Mouse (Mus musculus): Measurements from ENCODE around the gene Rpa3. TPM values are rescaled to one million over a fixed set of nuclear protein-coding genes. Genes with fewer than 3 reads are reported as not detected.

Rpa3 gene
- 318 and 330 TPM in 2 replicates for polyA plus RNA-seq (2015; fragmentation: Nextera tagmentation; extraction: Ambion mirVana)

DNA sequence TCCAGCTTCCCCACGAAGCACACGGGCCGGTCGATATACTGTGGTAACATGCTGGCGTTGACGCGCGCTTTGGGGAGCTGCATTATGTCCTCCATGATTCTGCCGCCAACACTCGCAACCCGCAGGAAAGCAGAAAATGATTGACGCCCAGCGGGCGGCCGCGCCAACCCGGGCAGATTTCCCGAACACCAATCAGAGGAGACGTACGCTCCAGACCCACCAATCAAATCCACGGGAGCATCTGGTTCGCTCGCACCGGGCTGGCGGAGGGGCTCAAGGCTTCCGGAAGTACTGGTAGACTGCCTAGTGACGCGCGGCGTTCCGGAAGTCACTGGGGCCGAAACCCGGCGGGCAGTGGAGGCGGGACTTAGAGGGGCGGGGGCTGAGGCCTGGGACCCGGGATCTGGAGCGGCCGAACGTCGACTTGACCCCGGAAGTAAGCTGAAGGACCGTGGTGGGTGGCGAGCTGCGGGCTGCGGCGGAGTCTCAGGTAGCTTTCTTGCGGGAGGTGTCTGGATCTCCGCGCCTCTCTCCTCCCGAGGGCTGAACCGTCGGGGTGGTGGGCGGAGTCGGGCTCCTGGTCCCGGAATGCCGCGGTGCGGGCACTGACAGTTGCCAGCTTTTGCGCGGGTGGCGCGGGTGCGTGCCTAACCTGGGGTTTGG, at the start of gene Rpa3, which contains the start of the genes Umad1 and Gm45062:
Gene Rpa3, minus strand, starts transcription at position 170 of the 663 bp plus-strand sequence.
Gene Umad1, plus strand, starts transcription at position 285 of the 663 bp plus-strand sequence.
Gene Gm45062, plus strand, starts transcription at position 447 of the 663 bp plus-strand sequence.
- peak; percentile 99 for DNase-seq (ENCODE audit: low spot score)

DNA sequence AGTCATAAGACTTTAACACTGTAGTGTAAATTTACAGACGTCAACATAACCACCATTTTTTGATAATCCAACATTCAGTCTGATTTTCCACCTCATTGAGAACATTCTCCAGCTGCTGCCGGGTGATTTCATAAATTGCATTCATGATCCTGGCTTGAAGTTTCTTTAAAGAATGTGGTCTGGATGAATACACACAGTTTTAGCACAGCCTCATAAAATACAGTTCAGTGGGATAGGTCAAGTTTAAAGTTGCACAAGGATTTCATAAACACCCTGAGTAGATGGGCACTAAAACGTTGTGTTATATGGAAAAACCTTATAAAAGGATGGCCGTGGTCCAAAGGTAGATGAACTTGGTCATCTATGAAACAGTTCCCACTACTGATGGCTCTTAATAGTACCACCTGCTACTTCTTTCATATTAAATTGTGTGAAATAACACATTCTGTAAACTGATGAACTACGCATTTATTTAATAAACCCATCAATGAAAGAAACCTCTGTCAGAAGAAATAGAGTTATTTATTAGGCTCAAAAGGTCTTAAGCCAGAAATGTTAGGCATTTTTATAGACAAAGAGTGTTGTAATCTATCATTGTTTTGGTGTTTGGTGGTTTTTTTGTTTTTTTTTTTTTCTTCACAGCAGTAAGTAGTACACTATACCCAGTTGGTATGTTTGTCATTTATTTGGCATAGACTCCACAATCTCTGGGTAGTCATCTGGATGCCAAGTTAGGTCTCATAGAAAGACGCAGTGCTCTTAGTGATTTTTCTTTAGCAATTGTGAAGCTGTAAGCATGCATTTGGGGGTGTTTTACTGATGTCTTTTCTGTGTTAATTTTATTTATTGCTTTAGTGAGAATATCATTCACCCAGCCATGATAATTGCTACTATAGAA, 49.2 kb upstream of the Rpa3 start:
- DNase-seq (ENCODE audit: low spot score), result no peak

DNA sequence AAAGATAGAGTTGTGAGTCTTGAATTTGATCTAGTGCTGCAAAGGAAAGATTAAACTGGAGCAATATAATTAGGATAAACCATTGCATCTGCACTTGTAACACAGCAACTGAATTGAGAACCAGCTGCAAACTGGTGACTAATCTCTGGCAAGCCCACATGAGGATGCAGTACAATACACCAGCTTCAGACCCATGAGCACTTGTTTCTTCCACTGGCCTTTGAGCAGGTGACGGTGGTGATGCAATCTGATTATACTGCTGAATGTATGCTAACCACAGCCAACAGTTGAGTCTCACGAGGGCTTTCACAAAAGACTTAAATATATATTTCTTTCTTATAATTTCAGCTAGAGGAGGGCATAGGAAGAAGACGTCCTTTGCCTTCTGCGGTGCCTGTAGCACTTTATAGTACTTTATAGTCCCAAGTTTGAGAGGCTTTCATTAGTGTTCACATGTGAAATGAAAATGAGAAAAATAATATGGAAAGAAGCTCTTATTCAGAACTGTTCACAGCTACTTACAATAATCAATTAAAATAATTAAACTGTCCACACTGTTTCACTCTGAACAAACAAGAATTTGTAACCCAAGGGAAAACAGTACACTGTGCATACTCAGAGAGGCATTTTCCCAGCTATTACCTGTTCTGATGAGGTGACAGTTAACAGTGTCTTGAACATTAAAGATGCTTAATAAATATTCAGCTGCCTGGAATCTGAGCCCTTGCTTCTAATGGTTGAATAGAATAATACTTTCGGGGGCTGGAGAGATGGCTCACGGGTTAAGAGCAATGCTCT, 40.3 kb upstream of the Rpa3 start:
- DNase-seq (ENCODE audit: low spot score), result peak; percentile 56

DNA sequence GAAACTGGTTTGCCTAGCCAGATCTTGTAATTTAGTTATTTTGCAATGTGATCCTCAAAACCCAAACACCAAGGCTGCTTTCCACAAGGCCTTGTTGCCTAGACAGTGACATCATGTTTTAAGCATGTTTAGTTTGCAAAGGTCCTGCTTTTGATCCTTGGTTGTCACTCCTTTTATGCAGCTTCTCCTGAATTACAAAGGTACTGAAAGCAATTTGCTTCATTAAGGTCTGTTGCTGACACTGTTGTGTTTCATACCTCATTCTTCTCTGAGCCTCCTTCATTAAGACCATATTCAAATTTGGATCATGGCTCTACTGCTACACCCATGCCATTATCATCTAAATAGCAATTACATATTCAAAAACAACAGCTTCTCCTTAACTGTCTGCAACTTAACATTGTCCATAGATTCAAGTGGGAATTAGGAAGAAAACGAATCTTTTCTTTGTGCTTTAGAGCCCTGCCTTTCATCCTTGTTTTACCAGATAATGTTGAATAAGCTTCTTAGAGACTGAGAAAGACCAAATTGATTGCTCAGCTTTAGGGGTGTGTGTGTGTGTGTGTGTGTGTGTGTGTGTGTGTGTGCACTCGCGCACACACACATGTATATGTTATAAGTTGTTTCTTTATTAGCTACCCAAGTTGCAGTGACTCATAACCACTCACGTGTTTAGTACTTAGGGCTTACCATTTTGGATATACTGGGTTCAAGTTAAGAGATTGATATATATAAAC, 35.2 kb upstream of the Rpa3 start:
- no peak for DNase-seq (ENCODE audit: low spot score)

DNA sequence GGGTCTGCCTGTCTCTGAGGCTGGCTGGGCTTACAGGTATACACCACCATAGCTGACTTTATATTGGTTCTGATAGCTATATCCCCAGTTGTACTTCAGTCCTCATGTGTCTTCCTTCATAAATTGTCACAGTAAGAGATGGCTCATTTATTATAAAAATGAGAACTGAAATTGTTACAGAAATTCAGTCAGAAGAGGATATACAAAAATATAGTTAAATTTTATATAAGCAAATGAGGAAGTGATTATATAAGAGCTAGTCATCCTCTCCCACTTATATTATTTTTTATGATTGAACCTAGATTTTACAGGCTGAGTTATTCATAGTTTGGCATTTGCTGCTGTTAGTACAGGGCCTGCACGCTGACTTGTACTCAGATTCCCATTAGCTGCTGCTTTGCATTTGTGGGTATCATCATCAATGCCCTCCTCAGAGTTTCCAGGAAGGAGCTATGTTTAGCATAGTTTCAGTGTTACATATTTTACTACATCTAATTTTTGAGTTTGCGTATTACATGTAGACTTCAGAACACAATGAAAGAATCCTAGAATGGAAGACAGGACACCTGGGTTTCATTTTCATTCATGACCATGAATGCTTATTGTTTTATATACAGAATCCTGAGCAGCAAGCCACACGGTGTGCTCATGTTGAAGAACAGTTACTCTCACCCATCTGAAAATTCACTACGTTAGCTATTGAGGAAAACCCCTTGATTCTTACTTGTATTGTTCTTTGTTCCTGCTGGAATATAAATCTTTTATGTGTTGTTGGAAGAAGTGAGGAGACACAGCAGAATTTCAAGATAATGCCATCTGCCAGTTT, 30.0 kb upstream of the Rpa3 start:
- DNase-seq (ENCODE audit: low spot score), result no peak

DNA sequence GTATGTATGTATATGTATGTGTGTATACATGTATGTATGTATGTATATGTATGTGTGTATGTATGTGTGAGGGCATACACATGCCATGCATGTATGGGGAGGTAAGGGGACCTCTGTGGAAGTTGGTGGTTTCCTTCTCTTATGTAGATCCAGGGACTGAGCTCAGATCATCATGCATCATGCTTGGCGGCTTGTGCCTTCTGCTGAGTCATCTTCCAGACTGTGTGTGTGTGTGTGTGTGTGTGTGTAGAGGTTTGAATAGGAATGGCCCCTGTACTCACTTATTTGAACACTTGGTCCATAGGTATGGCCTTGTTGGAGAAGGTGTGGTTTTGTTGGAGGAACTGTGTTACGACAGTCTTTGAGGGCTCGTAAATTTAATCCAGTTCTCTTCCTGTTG, 27.2 kb upstream of the Rpa3 start:
- DNase-seq (ENCODE audit: low spot score), result no peak

DNA sequence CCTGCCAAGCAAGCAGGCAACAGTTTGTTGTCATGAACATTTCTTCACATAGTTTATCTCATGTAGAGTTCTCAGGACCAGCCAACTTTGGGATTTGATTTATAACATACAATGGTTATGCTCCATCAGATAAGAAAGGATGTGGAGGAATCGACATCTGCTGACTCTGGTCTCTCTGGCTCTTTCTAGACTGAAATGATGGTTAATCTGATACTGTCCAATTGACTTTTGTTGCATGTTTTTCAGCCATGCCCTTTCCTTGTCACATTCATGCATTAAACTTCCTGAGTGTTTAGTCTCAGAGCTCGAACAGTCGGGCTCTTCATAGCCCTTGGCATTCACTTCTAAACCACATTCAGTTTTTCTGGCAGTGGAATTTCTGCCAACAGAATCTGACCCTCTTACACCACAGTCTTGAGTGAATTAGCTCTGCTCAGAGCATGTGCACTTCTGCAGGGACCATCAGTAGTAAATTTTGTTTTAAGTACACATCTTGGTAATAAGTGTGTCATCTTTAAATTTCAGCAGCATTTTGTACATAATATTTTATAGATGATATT, 26.5 kb upstream of the Rpa3 start:
- DNase-seq (ENCODE audit: low spot score), result no peak

DNA sequence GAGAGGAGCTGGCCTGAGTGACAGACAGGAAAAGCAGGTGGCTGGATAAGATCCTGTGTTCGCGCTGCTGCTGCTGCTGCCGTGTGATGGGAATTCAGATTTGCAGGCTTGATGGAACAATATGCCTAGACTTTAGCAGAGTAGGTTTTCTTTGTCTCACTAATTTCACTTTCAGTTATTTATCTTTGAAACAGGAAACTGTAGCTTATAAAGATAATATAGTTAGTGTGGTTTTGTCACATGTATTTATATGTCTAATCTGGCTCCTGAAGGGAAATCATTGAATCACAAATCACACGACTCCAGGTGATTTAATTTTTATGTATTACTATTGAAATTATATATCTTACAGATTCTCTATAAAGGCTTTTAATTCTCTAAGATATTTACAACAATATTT, 24.3 kb upstream of the Rpa3 start:
- DNase-seq (ENCODE audit: low spot score), result no peak

DNA sequence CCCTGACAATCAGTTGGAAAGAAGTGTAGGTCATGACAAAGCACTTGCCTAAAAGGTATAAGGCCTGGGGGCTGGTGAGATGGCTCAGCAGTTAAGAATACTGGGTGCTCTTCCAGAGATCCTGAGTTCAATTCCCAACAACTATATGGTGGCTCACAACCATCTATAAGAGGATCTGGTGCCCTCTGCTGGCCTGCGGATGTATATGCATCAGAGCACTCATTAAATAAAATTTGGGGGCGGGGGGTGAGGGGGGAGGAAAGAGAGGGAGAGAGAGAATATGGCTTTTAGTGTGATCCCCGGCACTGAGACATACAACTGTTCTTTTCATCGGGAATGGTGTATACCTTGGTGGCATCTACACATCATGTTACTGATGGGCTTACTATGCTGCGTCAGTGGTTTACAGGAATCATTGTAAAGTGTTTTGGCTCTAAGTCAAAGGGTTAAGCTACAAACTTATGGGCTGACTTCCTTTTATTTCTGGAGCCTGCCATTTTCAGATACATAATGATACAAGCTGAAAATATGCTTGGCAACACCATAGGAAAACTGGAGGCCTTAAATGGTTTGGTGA, 19.5 kb upstream of the Rpa3 start:
- peak; percentile 31 for DNase-seq (ENCODE audit: low spot score)

DNA sequence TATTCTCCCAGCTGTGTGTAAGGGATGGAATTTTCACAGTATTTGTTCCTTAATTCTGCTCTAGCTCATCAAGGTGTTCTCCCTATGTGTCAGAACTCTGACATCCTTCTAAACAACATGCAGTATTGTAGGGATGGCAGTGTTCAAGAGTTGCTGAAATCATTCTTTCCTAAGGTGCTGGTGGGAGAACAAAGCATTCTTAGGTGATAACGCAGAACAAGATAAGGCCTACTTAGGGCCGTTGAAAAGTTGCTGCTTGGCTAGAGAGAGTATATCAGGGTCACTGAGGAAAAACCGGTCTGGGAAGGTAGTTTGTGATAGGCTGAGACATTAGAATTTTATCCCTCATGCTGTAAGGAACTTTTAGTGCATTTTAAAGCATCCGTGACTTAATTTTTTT, 17.5 kb upstream of the Rpa3 start:
- no peak for DNase-seq (ENCODE audit: low spot score)

DNA sequence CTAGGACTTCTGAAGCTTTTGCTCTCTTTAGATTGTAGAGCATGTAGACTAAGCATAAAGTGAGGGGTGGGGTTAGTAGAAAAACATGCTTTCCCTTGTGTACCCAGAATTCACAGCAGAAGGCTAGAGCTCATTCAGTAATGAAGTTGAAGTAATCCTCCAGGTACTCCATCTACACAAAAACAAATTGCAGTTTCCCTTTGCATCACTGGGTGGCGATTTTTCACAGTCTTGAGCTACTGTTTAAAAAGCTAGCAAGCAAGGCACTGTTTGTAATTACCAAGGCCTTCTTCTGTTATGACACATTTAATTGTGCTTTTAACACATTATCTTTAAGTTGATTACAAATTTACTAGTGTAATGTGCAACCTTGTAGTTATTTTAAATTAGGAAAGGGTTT, 16.1 kb upstream of the Rpa3 start:
- peak; percentile 92 for DNase-seq (ENCODE audit: low spot score)

DNA sequence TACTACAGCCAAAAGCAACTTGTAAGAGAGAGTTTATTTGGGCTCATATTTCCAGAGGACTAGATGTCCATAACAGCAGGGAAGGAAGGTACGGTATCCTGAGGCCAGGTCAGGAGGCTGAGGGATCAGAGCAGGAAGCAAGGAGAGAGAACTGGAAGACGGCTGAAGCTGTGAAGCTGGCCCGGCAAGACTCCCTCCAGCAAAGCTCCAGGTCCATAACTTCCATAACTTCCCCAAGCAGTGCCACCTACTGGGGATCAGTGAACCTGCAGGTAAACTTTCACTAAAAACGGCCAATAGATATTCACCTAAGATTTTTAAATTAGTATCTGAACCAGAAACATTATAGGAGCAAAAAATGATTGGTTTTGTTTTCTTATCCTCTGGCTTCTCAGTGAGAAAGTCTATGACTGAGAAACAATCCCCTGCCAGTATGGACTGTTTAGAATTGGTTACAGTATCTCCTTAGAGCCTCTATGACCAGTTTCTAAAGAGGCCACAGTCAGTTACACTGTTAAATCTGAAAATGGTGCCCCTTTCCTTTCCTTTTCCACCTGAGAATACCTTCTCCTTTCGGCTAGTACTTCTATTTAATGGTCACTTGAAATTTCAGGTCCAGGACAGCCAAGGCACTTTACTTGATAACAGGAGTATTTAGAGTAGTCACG, 15.5 kb upstream of the Rpa3 start:
- DNase-seq (ENCODE audit: low spot score), result peak; percentile 65

DNA sequence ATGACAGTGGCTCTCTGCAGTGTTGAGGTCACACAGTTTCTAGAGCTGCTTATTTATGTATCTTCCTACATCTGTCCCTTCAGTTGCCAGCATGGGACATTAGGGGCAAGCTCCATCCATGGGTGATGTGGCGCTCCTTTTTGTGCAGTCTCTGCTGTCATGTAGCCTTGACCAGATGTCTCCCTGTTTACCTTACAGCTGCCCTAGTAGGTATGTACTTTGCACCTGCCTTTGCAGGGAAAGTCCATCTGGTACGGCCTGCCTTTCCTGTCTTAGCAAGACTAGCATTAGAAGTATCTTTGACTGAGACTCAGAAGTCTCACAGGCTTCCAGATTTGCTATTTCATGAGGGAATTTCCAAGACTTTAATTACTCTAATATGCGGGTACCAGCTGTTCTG, 12.1 kb upstream of the Rpa3 start:
- no peak for DNase-seq (ENCODE audit: low spot score)

DNA sequence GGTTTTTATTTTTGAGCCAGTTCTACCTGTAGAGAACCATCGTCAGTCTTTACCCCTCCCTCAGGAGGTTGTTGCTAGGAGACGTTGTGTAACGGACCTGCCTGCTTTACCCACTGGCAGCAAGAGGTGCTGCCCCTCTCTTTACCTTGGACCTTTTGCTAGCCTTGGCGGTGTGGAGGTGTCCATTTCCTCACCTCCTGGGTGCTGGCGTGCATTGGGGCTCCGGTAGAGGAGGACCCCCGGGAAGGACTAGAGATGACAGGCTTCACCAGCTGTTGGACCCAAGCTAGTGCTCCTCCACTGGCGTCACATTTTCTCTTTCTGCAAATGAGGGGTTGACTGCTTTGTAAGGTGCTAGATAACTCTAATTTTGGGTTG, 683 bp upstream of the Rpa3 start:
- DNase-seq (ENCODE audit: low spot score), result no peak

DNA sequence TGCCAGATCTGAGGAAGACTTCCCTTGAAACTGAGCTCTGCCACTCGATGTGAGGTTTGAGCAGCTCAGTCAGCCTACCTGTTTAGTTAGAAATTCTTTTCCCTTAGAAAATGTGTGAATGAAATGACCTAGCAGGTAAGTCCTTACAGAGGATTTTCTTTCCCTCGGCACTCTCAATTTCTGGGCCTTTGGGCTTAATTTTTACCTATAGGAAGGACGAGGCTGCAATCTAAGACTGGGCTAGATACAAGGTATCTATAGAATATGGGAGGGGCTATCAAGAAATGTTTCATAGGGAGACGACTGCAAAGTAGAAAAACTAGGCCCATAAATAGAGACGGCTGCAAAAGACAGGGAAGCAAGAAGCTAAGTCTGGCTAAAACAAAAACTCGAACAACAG, 657 bp downstream of the Rpa3 start:
- no peak for DNase-seq (ENCODE audit: low spot score)

DNA sequence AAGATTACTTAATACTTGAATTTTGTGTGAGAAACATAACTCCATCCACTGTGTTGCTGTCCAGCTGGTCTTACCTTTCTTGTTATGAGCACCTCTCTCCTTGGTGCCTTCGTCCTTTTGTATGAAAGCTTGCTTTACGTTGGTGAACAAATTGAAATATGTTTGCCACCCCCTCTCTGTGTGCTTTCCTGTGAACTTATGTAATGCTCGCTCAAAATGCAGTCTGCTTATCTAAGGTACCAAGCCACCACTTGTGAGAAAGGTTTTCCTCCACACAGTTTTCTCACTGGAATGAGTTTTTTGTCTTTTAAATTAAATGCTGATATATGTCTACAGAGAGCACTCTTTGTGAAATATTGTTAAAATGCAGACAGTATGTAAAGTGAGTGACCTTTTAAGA, 30.4 kb downstream of the Rpa3 start:
- no peak for DNase-seq (ENCODE audit: low spot score)

DNA sequence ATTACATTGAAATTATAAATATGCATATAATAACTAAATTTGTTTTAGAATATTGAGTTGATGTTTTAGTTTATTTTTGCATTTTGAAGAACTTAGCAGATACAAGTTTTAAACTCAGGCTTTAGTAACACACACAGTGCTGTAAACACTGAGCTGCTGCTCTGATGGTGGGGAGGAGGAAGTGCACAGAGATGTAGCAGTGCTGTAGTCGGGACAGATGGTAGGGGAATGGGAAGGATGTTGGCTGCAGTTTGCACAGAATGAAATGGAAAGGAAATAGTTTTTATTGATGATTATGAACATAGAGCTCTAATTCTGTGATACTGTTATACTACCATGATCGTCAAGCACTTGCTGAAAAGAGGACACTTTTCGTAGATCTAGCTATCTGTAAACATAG, 31.9 kb downstream of the Rpa3 start:
- DNase-seq (ENCODE audit: low spot score), result no peak

DNA sequence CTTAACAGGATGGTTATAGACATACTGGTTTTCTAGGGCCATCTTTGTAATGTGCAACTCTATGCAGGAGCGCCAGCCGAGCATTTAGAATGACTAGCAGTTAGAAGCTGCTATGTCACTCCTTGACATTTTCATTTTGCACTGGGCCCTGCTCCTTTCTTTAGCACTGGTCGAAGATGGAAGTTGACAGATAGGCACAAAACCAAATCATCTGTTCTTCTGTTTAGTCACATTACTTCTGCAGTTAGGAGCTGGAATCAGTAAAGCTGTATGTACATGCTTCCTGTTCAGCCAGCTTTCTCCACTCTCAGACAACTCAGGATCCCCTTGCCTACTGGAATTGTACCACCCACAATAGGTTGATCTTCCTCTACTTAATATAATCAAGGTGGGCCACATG, 48.3 kb downstream of the Rpa3 start:
- no peak for DNase-seq (ENCODE audit: low spot score)

DNA sequence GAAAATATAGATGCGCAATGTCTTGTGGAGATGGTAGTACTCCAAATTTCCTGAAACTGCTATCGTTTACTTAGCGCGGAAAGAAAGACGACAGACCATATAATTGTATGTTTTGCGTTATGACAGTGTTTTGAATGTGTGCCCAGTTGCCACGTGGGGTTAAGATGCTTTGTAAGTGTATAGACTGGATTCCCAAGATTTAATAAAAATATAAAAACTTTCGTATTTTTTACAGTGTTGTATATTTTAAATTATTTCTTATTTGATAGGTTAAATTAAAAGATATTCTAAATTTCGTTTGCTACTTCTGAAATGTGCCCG, 49.1 kb downstream of the Rpa3 start:
- DNase-seq (ENCODE audit: low spot score), result no peak
